Mouse (Mus musculus) spleen, adult 2 months (tissue): ENCODE results near the gene Ceacam15.
A peak's percentile ranks its signal among the peaks of the same experiment; 100 is the strongest.

Experiments used
- CTCF ChIP-seq: fragments of 200-500 bp; IDR thresholded peaks from 2 replicates; pipeline ENCODE4 v1.5.1; 2011; ENCODE audit warnings: mild to moderate bottlenecking, inconsistent platforms; ENCODE audit not compliant: insufficient read depth, insufficient read length, insufficient replicate concordance; ENCODE audit errors: extremely low read depth
- POLR2A ChIP-seq: fragments of 200-500 bp; IDR thresholded peaks from 2 replicates; pipeline ENCODE4 v1.6.1; 2011; ENCODE audit warnings: low read depth, low read length, inconsistent platforms

DNA sequence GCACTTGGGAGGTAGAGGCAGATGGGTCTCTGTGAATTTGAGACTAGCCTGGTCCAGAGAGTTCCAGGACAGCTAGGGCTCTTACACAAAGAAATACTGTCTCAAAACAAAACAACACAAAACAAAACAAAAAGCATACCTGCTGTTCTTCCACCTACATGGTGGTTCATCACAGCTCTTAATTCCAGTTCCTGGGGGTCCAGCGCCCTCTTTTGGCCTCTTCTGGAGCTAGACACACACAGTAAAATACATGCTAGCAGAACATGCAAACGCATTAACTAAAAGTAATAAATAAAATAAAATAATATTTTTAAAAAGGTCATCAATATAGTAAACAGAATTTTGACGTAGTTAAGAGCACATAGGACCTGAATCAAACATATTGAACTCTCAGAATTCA lies 19.5 kb upstream of the Ceacam15 start:
- peak; percentile 30; the same call in 1 of the 2 replicates for TF ChIP-seq CTCF
- TF ChIP-seq POLR2A, result no peak
